Mouse (Mus musculus) limb, embryonic 12.5 days (tissue): Measurements from ENCODE around the gene Pik3r2. TPM values are rescaled to one million over a fixed set of nuclear protein-coding genes. Genes with fewer than 3 reads are reported as not detected.

Experiments
- ATAC-seq: fragments of 200-750 bp; cut with Nextera tagmentation; 2 replicates; pipeline ENCODE4 v1.8.0; 2017; ENCODE audit warnings: low read depth, moderate TSS enrichment; ENCODE audit not compliant: insufficient number of reproducible peaks, insufficient read depth, low FRiP score, low TSS enrichment
- H3K27ac ChIP-seq: fragments of 300-500 bp; sonication (generic); 2 replicates; pipeline ENCODE4 v1.5.1; 2016; ENCODE audit warnings: mild to moderate bottlenecking, moderate library complexity
- H3K27me3 ChIP-seq: fragments of 300-500 bp; sonication (generic); 2 replicates; pipeline ENCODE4 v1.6.1; 2016; ENCODE audit warnings: mild to moderate bottlenecking, moderate library complexity
- H3K36me3 ChIP-seq: fragments of 300-500 bp; sonication (generic); 2 replicates; pipeline ENCODE4 v1.6.1; 2016; ENCODE audit warnings: mild to moderate bottlenecking, moderate library complexity
- H3K4me1 ChIP-seq: fragments of 300-500 bp; sonication (generic); replicated peaks from 2 replicates; pipeline ENCODE4 v1.6.1; 2016
- H3K4me2 ChIP-seq: fragments of 300-500 bp; sonication (generic); 2 replicates; pipeline ENCODE4 v1.6.1; 2016; ENCODE audit warnings: mild to moderate bottlenecking, moderate library complexity
- H3K4me3 ChIP-seq: fragments of 300-500 bp; sonication (generic); replicated peaks from 2 replicates; pipeline ENCODE4 v1.5.1; 2016; ENCODE audit warnings: mild to moderate bottlenecking
- H3K9ac ChIP-seq: fragments of 300-500 bp; sonication (generic); replicated peaks from 2 replicates; pipeline ENCODE4 v1.6.1; 2016; ENCODE audit warnings: mild to moderate bottlenecking, moderate library complexity
- H3K9me3 ChIP-seq: fragments of 300-500 bp; sonication (generic); 2 replicates; pipeline ENCODE4 v1.6.1; 2016; ENCODE audit warnings: mild to moderate bottlenecking, moderate library complexity
- WGBS: fragments of 180-500 bp; shearing (Covaris S2); methylation state at CpG from one replicate; pipeline ENCODE4 v1.1.7; 2016; 5-methylcytosine and 5-hydroxymethylcytosine counted together
- microRNA-seq: library from miRNA; unstranded; fragments of <30 nt; microRNA quantifications from one replicate; pipeline ENCODE4, GENCODE M21; 2017
- polyA plus RNA-seq: library from polyadenylated mRNA; unstranded; fragments of >200 nt; fragmentation: Nextera tagmentation; extraction: Ambion mirVana; gene quantifications from 2 replicates; pipeline ENCODE4 v1.2.1, GENCODE M21; 2016

Gene Pik3r2
- polyA plus RNA-seq, 1 experiment from 2014 or later = 80.2 TPM

DNA sequence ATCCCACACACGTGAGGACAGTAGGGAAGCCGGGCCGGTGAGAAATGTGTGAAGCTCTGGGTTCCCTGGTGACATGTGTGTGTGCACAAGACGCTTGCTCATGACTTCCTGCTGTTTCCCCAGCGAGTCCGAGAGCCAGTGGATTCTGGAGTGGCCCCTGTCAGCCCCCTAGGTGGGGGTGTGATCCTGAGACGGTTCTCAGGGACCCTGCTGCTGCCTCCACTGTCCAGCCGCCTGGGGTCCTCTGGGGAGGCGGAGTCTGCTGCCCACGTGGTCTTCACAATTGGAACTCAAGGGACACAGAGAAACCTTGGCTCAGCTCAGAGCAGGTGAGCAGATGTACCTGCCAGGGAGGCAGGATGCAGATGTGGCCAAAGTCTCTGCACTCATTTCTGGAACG lies 49.8 kb downstream of the Pik3r2 start:
- Histone ChIP-seq H3K9ac (no peak overlapping the region), H3K4me3 (no peak overlapping the region), H3K27me3 (peaks cover 65% of the 10 kb centered on the region), H3K4me2 (no peak overlapping the region), H3K4me1 (peaks cover 6% of the 10 kb centered on the region; the same call in 1 of the 2 replicates), H3K27ac (no peak overlapping the region), H3K9me3 (no peaks in the 10 kb centered on the region), H3K36me3 (no peaks in the 10 kb centered on the region)
- no peak for ATAC-seq
- 46% methylated on average over 11 of the region's 11 CpGs for WGBS

DNA sequence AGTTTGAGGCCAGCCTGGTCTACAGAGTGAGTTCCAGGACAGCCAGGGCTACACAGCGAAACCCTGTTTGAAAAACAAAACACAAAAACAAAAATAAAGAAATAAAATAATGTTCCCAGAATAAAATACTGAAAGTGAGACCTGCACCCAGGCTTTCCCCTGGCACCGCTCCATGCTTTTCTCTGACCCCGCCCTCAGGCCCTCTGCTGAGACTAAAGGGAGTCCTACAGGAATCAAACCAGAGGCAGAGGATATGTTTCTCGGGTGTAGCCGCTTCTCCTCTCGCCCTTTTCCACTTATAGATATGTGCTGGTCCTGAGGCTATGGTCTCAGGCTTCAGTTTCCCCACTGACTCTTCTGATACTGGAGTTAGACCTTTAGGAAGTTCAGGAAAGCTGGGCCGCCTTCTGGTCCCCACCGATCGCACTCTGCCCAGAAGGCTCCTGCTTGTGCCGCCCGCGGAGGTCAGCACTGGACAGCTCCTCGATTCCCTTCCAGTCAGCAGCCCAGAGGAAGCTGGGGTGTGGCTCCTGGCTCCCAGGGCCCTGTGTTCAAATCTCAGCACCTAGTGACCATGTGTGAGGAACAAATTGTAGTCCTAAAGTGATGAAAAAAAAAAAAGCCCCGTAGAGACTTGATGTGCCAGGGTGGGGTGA lies 50.6 kb downstream of the Pik3r2 start:
- WGBS = 25% methylated on average over 14 of the region's 14 CpGs
- Histone ChIP-seq H3K4me2 (no peak overlapping the region), H3K36me3 (no peaks in the 10 kb centered on the region), H3K9ac (no peak overlapping the region), H3K27ac (no peak overlapping the region), H3K4me3 (no peak overlapping the region), H3K4me1 (peaks cover 6% of the 10 kb centered on the region; the same call in 1 of the 2 replicates), H3K9me3 (no peaks in the 10 kb centered on the region), H3K27me3 (peaks cover 57% of the 10 kb centered on the region)
- ATAC-seq = no peak

DNA sequence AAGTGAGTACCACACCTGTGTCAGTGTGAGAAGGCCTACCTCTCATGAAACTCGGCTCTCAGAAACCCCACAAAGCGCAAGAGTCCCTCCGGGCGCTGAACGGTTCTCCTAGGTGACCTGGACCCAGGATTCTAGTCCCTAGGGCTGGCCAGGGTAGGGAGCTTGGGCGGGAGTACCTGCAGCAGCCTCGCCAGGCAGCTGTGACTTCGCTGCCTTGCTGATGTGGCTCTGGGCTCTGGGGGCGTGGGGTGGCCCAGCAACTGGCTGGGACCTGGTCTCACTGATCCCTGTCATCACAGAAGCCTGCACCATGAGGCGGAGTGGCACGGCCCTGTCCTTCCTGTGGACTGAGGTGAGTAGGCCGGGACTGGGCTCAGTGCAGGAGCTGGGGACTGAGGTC lies 52.3 kb downstream of the Pik3r2 start:
- Histone ChIP-seq H3K4me3 (no peak overlapping the region), H3K4me2 (no peak overlapping the region), H3K27me3 (peaks cover 44% of the 10 kb centered on the region), H3K9me3 (no peaks in the 10 kb centered on the region), H3K4me1 (no peaks in the 10 kb centered on the region), H3K27ac (no peak overlapping the region), H3K9ac (no peak overlapping the region), H3K36me3 (no peaks in the 10 kb centered on the region)
- 74% methylated on average over 12 of the region's 12 CpGs for WGBS
- no peak for ATAC-seq

- Histone ChIP-seq H3K4me2 (no peak within 1 kb of the TSS), H3K27me3 (peaks cover 38% of the 10 kb centered on the region), H3K27ac (no peak within 1 kb of the TSS), H3K9ac (no peak within 1 kb of the TSS), H3K4me3 (no peak within 1 kb of the TSS), H3K4me1 (no peaks in the 10 kb centered on the region), H3K9me3 (no peaks in the 10 kb centered on the region), H3K36me3 (no peaks in the 10 kb centered on the region)
- 63% methylated on average over 7 of the region's 7 CpGs for WGBS
- no peak for ATAC-seq
These were observed 52.9 kb downstream of the Pik3r2 start, which contains the start of gene Pde4c for GRCm38 (mm10) chr8:70723486-70724210. Gene Pde4c (plus strand): TSS chr8:70723720.

DNA sequence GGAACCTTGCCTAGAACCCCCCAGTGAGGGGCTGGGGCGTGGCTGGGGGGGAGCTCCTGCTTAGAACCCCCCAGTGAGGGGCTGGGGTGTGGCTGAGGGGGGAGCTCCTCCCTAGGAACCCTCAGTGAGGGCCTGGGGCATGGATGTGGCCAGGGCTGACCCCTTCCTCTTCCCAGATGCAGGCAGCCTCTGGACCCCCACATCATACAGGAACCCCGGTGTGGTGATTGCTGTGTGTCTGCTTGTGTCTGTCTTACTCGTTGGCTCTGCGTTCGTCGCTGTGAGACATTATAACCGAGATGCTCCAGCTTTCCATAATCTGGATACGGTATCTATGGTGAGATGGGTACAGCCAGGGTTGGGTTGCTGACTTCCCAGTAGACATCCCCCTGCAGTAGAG lies 54.9 kb downstream of the Pik3r2 start:
- no peak for ATAC-seq
- H3K27me3 ChIP-seq = peaks cover 20% of the 10 kb centered on the region
- no peak overlapping the region for H3K4me3 ChIP-seq
- no peaks in the 10 kb centered on the region for H3K9me3 ChIP-seq
- no peak overlapping the region for H3K9ac ChIP-seq
- no peak overlapping the region for H3K27ac ChIP-seq
- no peak overlapping the region for H3K4me2 ChIP-seq
- 80% methylated on average over 8 of the region's 8 CpGs for WGBS
- H3K36me3 ChIP-seq = no peaks in the 10 kb centered on the region
- H3K4me1 ChIP-seq = no peaks in the 10 kb centered on the region

- Histone ChIP-seq H3K27ac (no peak overlapping the region), H3K4me1 (no peaks in the 10 kb centered on the region), H3K27me3 (peaks cover 11% of the 10 kb centered on the region), H3K4me2 (no peak overlapping the region), H3K36me3 (no peaks in the 10 kb centered on the region), H3K9ac (no peak overlapping the region; the same call in 1 of the 2 replicates), H3K9me3 (no peaks in the 10 kb centered on the region), H3K4me3 (no peak overlapping the region)
- peak; percentile 23; the same call in 1 of the 2 replicates for ATAC-seq
- WGBS = 6% methylated on average over 3 of the region's 3 CpGs
These were observed 55.8 kb downstream of the Pik3r2 start for GRCm38 (mm10) chr8:70720739-70721138.

DNA sequence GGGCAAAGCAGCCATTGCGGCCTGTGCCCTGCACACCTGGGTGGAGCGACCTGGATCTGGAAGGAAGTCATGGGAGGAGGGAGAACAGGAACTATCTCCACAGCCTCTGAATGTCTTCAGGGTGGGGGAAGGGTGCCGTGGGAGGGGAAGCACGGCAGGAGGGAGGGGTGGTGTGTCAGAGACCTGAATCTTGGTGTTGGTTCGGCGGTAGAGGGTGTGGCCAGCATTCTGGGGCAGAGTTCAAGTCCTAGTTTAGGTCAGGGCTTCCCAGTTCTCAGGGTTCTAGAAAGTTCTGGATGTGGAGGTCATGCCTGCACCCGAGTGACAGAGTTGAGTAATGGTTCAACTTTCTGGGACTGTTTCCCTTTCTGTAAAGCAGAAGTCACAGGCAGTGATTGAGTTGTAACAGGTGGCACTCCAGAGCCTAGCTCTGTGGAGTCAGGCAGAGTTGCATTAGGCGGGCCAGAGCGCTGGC lies 56.7 kb downstream of the Pik3r2 start:
- Histone ChIP-seq H3K4me1 (no peaks in the 10 kb centered on the region), H3K4me2 (no peak overlapping the region), H3K4me3 (no peak overlapping the region), H3K9ac (no peak overlapping the region), H3K27me3 (peaks cover 8% of the 10 kb centered on the region; the same call in 1 of the 2 replicates), H3K36me3 (no peaks in the 10 kb centered on the region), H3K9me3 (no peaks in the 10 kb centered on the region), H3K27ac (no peak overlapping the region)
- ATAC-seq = no peak
- WGBS = 63% methylated on average over 9 of the region's 9 CpGs

- no peak within 1 kb of the TSS for H3K4me2 ChIP-seq
- H3K27me3 ChIP-seq = peaks cover 4% of the 10 kb centered on the region; the same call in 1 of the 2 replicates
- WGBS = 3% methylated on average over 19 of the region's 19 CpGs
- no peaks in the 10 kb centered on the region for H3K9me3 ChIP-seq
- ATAC-seq = no peak; the same call in 1 of the 2 replicates
- H3K4me1 ChIP-seq = no peaks in the 10 kb centered on the region
- H3K9ac ChIP-seq = no peak within 1 kb of the TSS
- no peak within 1 kb of the TSS for H3K4me3 ChIP-seq
- no peaks in the 10 kb centered on the region for H3K36me3 ChIP-seq
- H3K27ac ChIP-seq = no peak within 1 kb of the TSS
These were observed 58.2 kb downstream of the Pik3r2 start, which contains the start of gene Gm3336 for GRCm38 (mm10) chr8:70718297-70718696. Gene Gm3336 (plus strand): TSS chr8:70718543.

Small RNAs within 50 kb of the gene (microRNA-seq; reads per million reads assigned to microRNA genes)
- not detected for gene Mir7240

Other genes with a start within 250 kb of the Pik3r2 start
- gene Fkbp8, start 249.0 kb downstream of the Pik3r2 start, polyA plus RNA-seq = 280 and 286 TPM in 2 replicates
- gene Kxd1, start 248.8 kb downstream of the Pik3r2 start, polyA plus RNA-seq = 50.3 and 50.7 TPM in 2 replicates
- gene Ell, start 237.3 kb downstream of the Pik3r2 start, polyA plus RNA-seq = 18.7 and 21.2 TPM in 2 replicates
- gene Isyna1, start 182.3 kb downstream of the Pik3r2 start, polyA plus RNA-seq = 177 and 180 TPM in 2 replicates
- 137 and 151 TPM in 2 replicates for gene Ssbp4, start 167.8 kb downstream of the Pik3r2 start, polyA plus RNA-seq
- 0.76 and 1.2 TPM in 2 replicates for gene Lrrc25, start 160.6 kb downstream of the Pik3r2 start, polyA plus RNA-seq
- gene Gdf15, start 144.3 kb downstream of the Pik3r2 start, polyA plus RNA-seq = 0.15 TPM in 1 of 2 replicates, not detected in the other
- gene Pgpep1, start 116.3 kb downstream of the Pik3r2 start, polyA plus RNA-seq = 45.7 and 53.9 TPM in 2 replicates
- 335 and 339 TPM in 2 replicates for gene Lsm4, start 103.5 kb downstream of the Pik3r2 start, polyA plus RNA-seq
- 117 and 121 TPM in 2 replicates for gene Jund, start 77.8 kb downstream of the Pik3r2 start, polyA plus RNA-seq
- not detected in 2 replicates for gene Iqcn, start 73.3 kb downstream of the Pik3r2 start, polyA plus RNA-seq
- gene Gm3336, start 58.2 kb downstream of the Pik3r2 start, polyA plus RNA-seq = not detected in 2 replicates
- gene Pde4c, start 53.0 kb downstream of the Pik3r2 start, polyA plus RNA-seq = 0.24 and 0.33 TPM in 2 replicates
- gene Rab3a, start 22.0 kb downstream of the Pik3r2 start, polyA plus RNA-seq = 13.7 and 13.8 TPM in 2 replicates
- gene Mpv17l2, start 15.8 kb downstream of the Pik3r2 start, polyA plus RNA-seq = 25.8 and 29.0 TPM in 2 replicates
- 13.2 and 14.5 TPM in 2 replicates for gene Mast3, start 28.3 kb upstream of the Pik3r2 start, polyA plus RNA-seq
- gene Il12rb1, start 31.7 kb upstream of the Pik3r2 start, polyA plus RNA-seq = not detected in 2 replicates
- 5.3 and 6.4 TPM in 2 replicates for gene Arrdc2, start 63.0 kb upstream of the Pik3r2 start, polyA plus RNA-seq
- gene Kcnn1, start 86.5 kb upstream of the Pik3r2 start, polyA plus RNA-seq = 4.3 and 6.0 TPM in 2 replicates
- gene Ccdc124, start 97.2 kb upstream of the Pik3r2 start, polyA plus RNA-seq = 119 and 127 TPM in 2 replicates
- 0.15 and 0.29 TPM in 2 replicates for gene Slc5a5, start 116.0 kb upstream of the Pik3r2 start, polyA plus RNA-seq
- gene Rpl18a, start 120.7 kb upstream of the Pik3r2 start, polyA plus RNA-seq = 3,693 and 3,808 TPM in 2 replicates
- 54.0 and 57.7 TPM in 2 replicates for gene Map1s, start 129.2 kb upstream of the Pik3r2 start, polyA plus RNA-seq